Mouse (Mus musculus): Measurements from ENCODE around the gene Abhd15. TPM values are rescaled to one million over a fixed set of nuclear protein-coding genes. Genes with fewer than 3 reads are reported as not detected.

The Abhd15 gene
- total RNA-seq, 2 experiments from 2014 or later: 0.28 to 0.52 TPM

GRCm38 (mm10) chr11:77532202-77532846 lies 17.4 kb downstream of the Abhd15 start:
- no peak for DNase-seq
- intact Hi-C loops (cut with DNase I): no loop called here

GRCm38 (mm10) chr11:77545261-77545660 lies 30.3 kb downstream of the Abhd15 start:
- intact Hi-C loops (cut with DNase I): no loop called here
- DNase-seq: no peak

GRCm38 (mm10) chr11:77585201-77585600 lies 70.3 kb downstream of the Abhd15 start:
- DNase-seq: no peak
- intact Hi-C loops (cut with DNase I): no loop called here

Other genes with a start within 250 kb of the Abhd15 start
- 100 to 1,000 TPM; 140 to 181 TPM for gene Coro6, start 52.7 kb upstream of the Abhd15 start, total RNA-seq (2021)
- gene Ankrd13b, start 25.4 kb upstream of the Abhd15 start, total RNA-seq (2021): 1 to 10 TPM; 7.3 to 8.3 TPM
- gene Git1, start 21.6 kb upstream of the Abhd15 start, total RNA-seq (2021): 10 to 100 TPM; 23.9 to 25.5 TPM
- 1 to 10 TPM; 2.9 to 3.6 TPM for gene Trp53i13, start 859 bp downstream of the Abhd15 start, total RNA-seq (2021)
- gene Gm10392, start 4.1 kb downstream of the Abhd15 start, total RNA-seq (2021): not detected
- 10 to 100 TPM; 33.7 to 36.4 TPM for gene Taok1, start 92.7 kb downstream of the Abhd15 start, total RNA-seq (2021)
- gene Nufip2, start 171.0 kb downstream of the Abhd15 start, total RNA-seq (2021): 10 to 100 TPM; 31.2 to 35.4 TPM
- not detected for gene Cryba1, start 210.2 kb downstream of the Abhd15 start, total RNA-seq (2021)
- 100 to 1,000 TPM; 331 to 334 TPM for gene Myo18a, start 248.1 kb downstream of the Abhd15 start, total RNA-seq (2021)